Mouse (Mus musculus) forebrain, embryonic 11.5 days (tissue): ENCODE results near the gene Smc3. TPM values are rescaled to one million over a fixed set of nuclear protein-coding genes. Genes with fewer than 3 reads are reported as not detected.

ENCODE experiments used
- ATAC-seq: fragments of 200-750 bp; cut with Nextera tagmentation; replicated peaks from 2 replicates; pipeline ENCODE4 v1.8.0; 2017; ENCODE audit warnings: moderate TSS enrichment; ENCODE audit not compliant: low FRiP score
- DNase-seq: peaks from one replicate; pipeline ENCODE4 v3.0.0-alpha.2; 2017; ENCODE audit warnings: low spot score
- H3K27ac ChIP-seq: fragments of 300-500 bp; sonication (generic); 2 replicates; pipeline ENCODE4 v1.5.1; 2014; ENCODE audit warnings: low read depth, low read length
- H3K27me3 ChIP-seq: fragments of 300-500 bp; sonication (generic); 2 replicates; pipeline ENCODE4 v1.6.1; 2014; ENCODE audit warnings: mild to moderate bottlenecking, low read length, mixed read lengths; ENCODE audit not compliant: control insufficient read depth, insufficient read depth
- H3K36me3 ChIP-seq: fragments of 300-500 bp; sonication (generic); 2 replicates; pipeline ENCODE4 v1.6.1; 2014; ENCODE audit warnings: mild to moderate bottlenecking, low read length, moderate library complexity, mixed read lengths; ENCODE audit not compliant: control insufficient read depth, insufficient read depth
- H3K4me1 ChIP-seq: fragments of 300-500 bp; sonication (generic); replicated peaks from 2 replicates; pipeline ENCODE4 v1.6.1; 2014; ENCODE audit warnings: low read length, mixed read lengths; ENCODE audit not compliant: control insufficient read depth, insufficient read depth
- H3K4me2 ChIP-seq: fragments of 300-500 bp; sonication (generic); 2 replicates; pipeline ENCODE4 v1.6.1; 2014; ENCODE audit warnings: low read depth, mild to moderate bottlenecking, low read length, moderate library complexity, mixed read lengths; ENCODE audit not compliant: severe bottlenecking
- H3K4me3 ChIP-seq: fragments of 300-500 bp; sonication (generic); 2 replicates; pipeline ENCODE4 v1.5.1; 2014; ENCODE audit warnings: low read depth, low read length
- H3K9ac ChIP-seq: fragments of 300-500 bp; sonication (generic); 2 replicates; pipeline ENCODE4 v1.6.1; 2014; ENCODE audit warnings: low read length
- H3K9me3 ChIP-seq: fragments of 300-500 bp; sonication (generic); 2 replicates; pipeline ENCODE4 v1.6.1; 2016; ENCODE audit warnings: low read length, mixed read lengths; ENCODE audit not compliant: control insufficient read depth
- WGBS: fragments of 180-500 bp; shearing (Covaris S2); extraction: QIAGEN DNeasy Blood & Tissue Kit; methylation state at CpG from one replicate; pipeline ENCODE4 v1.1.7; 2014; 5-methylcytosine and 5-hydroxymethylcytosine counted together
- polyA plus RNA-seq: library from polyadenylated mRNA; unstranded; fragments of >200 nt; fragmentation: Nextera tagmentation; extraction: Ambion mirVana; gene quantifications from 2 replicates; pipeline ENCODE4 v1.2.1, GENCODE M21; 2014

Gene Smc3
- polyA plus RNA-seq, 1 experiment from 2014 or later = 101 TPM

- Histone ChIP-seq H3K4me3 (no peak overlapping the region), H3K4me2 (no peak overlapping the region)
- 84% methylated on average over 7 of the region's 7 CpGs for WGBS
Observed at GRCm38 (mm10) chr19:53668821-53669220, 68.6 kb downstream of the Smc3 start.

DNA sequence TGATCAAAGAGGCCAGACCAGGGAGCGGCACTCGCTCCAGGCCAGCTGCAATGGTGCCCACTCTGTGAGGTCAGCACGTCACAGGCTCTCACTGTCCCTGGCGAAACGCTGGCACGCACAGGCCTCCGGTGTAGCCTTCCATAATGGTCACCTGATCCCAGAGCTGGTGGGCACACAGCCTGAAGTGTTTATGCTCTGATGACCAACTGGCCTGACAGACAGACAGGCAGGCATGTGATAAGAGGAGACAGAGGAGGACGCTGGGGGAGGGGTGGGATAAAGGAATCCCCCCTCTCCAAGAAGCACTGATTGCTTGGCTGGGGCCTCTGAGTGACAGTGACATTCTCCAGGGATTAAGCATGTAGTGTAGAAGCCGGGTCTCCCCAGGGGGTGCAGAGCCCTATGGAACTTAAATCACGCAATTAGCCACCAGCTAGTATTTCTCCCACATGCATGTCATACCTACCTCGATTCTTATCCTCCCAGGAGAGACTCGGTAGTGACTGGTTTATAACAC, 70.5 kb downstream of the Smc3 start:
- DNase-seq (no peak), ATAC-seq (no peak)
- Histone ChIP-seq H3K4me3 (no peak overlapping the region), H3K4me1 (peaks cover 5% of the 10 kb centered on the region; the same call in 1 of the 2 replicates), H3K36me3 (no peaks in the 10 kb centered on the region), H3K9ac (no peak overlapping the region), H3K9me3 (no peaks in the 10 kb centered on the region), H3K27me3 (peaks cover 22% of the 10 kb centered on the region), H3K4me2 (no peak overlapping the region), H3K27ac (no peak overlapping the region)
- 27% methylated on average over 12 of the region's 12 CpGs for WGBS

More at GRCm38 (mm10) chr19:53668821-53669220, 68.6 kb downstream of the Smc3 start:
- Histone ChIP-seq H3K9me3 (no peaks in the 10 kb centered on the region), H3K4me1 (peaks cover 5% of the 10 kb centered on the region; the same call in 1 of the 2 replicates), H3K36me3 (no peaks in the 10 kb centered on the region), H3K9ac (no peak overlapping the region), H3K27me3 (peaks cover 4% of the 10 kb centered on the region), H3K27ac (no peak overlapping the region)
- ATAC-seq (no peak), DNase-seq (no peak)

GRCm38 (mm10) chr19:53671432-53671831, 71.2 kb downstream of the Smc3 start:
- peaks cover 7% of the 10 kb centered on the region; the same call in 1 of the 2 replicates for H3K4me1 ChIP-seq
- H3K9me3 ChIP-seq = no peaks in the 10 kb centered on the region
- ATAC-seq (no peak), DNase-seq (no peak)
- 48% methylated on average over 3 of the region's 3 CpGs for WGBS
- H3K36me3 ChIP-seq = no peaks in the 10 kb centered on the region
- no peak overlapping the region for H3K4me3 ChIP-seq
- H3K27ac ChIP-seq = no peak overlapping the region
- H3K4me2 ChIP-seq = no peak overlapping the region
- H3K9ac ChIP-seq = no peak overlapping the region
- H3K27me3 ChIP-seq = peaks cover 29% of the 10 kb centered on the region

- H3K9ac ChIP-seq = no peak overlapping the region
- H3K4me2 ChIP-seq = no peak overlapping the region
- no peak for ATAC-seq
- peaks cover 10% of the 10 kb centered on the region; the same call in 1 of the 2 replicates for H3K4me1 ChIP-seq
- H3K9me3 ChIP-seq = no peaks in the 10 kb centered on the region
- no peaks in the 10 kb centered on the region for H3K36me3 ChIP-seq
- peaks cover 48% of the 10 kb centered on the region for H3K27me3 ChIP-seq
- H3K27ac ChIP-seq = no peak overlapping the region
- H3K4me3 ChIP-seq = no peak overlapping the region
- WGBS = 31% methylated on average over 9 of the region's 9 CpGs
- DNase-seq = no peak
Observed at GRCm38 (mm10) chr19:53674131-53674925, 74.1 kb downstream of the Smc3 start.

DNA sequence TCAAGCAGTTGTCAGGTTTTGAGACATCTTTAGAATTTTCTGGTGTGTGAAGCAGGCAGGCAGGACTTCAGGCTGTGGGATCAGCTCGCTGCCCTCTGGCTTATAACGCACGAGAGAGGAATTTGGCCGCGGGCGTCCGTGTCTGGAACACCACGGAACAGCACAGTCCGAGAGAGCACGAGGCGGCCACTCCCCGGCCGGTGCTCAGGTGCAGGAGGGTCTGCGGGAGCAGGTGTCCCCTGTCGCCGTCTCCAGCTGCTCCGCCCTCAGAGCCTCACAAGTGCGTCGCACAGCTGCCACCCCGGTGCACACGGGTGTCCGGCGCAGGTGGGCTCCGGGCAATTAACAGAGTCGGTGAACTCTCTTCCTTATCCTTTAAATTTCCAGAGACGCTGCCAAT, 76.0 kb downstream of the Smc3 start:
- H3K36me3 ChIP-seq = no peaks in the 10 kb centered on the region
- no peaks in the 10 kb centered on the region for H3K9me3 ChIP-seq
- H3K27me3 ChIP-seq = peaks cover 52% of the 10 kb centered on the region
- H3K4me2 ChIP-seq = peak overlapping the region; percentile 99
- 1% methylated on average over 26 of the region's 26 CpGs for WGBS
- H3K9ac ChIP-seq = no peak overlapping the region; the same call in 1 of the 2 replicates
- DNase-seq (peak; percentile 69), ATAC-seq (peak; percentile 47; the same call in 1 of the 2 replicates)
- no peak overlapping the region for H3K27ac ChIP-seq
- H3K4me1 ChIP-seq = peaks cover 6% of the 10 kb centered on the region; the same call in 1 of the 2 replicates
- H3K4me3 ChIP-seq = peak overlapping the region; percentile 61

DNA sequence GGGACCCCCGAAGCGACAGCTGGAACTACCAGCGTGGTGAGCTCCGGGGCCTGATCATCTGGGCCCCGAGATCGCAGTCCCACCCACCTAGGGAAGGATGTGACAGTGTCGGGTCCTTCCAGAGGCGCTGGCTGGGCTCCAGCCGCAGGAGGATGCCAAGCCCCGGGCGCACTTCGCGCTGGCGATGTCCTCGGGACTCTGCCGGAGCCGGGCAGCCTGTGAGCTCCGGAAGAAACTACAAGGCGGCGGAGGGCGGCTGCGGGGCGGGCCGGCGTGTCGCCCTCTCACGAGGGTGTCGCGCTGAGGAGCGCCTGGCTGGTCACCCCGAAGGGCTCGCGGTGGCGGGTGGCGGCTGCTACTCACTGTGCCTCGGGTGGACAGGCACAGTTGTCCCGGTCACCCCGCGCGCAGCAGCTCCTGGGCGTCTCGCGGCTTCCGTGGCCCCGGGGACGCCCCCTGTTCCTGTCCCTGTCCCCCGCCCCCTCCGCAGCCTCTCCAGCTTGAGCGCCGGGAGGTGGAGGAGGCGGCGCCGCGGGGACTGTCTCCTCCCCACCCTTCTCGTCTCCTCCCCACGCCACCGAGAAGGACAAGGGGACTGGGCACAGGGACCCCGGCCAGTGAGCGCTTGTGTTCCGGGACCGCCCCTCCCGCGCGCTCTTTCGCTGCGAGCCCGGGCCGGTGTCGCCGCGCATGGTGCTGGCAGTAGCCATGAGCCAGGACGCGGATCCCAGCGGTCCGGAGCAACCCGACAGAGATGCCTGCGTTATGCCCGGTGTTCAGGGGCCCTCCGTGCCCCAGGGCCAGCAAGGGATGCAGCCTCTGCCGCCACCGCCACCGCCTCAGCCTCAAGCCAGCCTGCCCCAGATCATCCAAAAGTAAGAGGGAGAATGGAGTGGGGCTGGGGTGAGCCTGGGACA, 76.8 kb downstream of the Smc3 start, which contains the start of gene Rbm20:
Gene Rbm20 (plus strand): TSS at position 589 of the 917 bp plus-strand sequence.
- peak within 1 kb of the TSS; percentile 99 for H3K4me2 ChIP-seq
- ATAC-seq = peak; percentile 69
- WGBS = under 1% methylated on average over 82 of the region's 82 CpGs
- no peaks in the 10 kb centered on the region for H3K36me3 ChIP-seq
- H3K27ac ChIP-seq = no peak within 1 kb of the TSS
- peak within 1 kb of the TSS; percentile 61 for H3K4me3 ChIP-seq
- no peaks in the 10 kb centered on the region for H3K9me3 ChIP-seq
- H3K27me3 ChIP-seq = peaks cover 52% of the 10 kb centered on the region
- peaks cover 5% of the 10 kb centered on the region; the same call in 1 of the 2 replicates for H3K4me1 ChIP-seq
- DNase-seq = peak; percentile 79
- peak within 1 kb of the TSS; percentile 45 for H3K9ac ChIP-seq

DNA sequence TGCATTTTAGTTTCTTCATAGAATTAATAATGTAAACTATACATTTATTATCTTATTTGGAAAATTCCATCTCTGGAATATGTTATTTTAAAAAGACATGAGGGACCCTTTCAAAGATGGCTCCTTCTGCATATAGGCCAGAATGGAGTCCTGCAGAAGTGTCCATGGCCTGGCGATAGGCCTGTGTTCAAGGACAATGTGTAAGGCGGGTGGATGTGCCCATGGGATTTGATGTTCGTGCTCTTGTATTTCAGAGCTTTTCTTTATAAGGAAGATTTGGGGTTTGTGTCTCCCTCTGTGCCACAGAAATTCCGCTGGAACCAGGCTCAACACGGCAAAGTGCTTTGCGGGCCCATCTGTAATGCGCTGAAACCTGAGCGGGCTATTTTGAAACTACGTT, 79.0 kb downstream of the Smc3 start:
- H3K27me3 ChIP-seq = peaks cover 44% of the 10 kb centered on the region
- no peak overlapping the region for H3K4me2 ChIP-seq
- ATAC-seq = no peak
- WGBS = 96% methylated on average over 9 of the region's 9 CpGs
- H3K9ac ChIP-seq = no peak overlapping the region
- peaks cover 5% of the 10 kb centered on the region; the same call in 1 of the 2 replicates for H3K4me1 ChIP-seq
- no peak for DNase-seq
- H3K4me3 ChIP-seq = no peak overlapping the region
- H3K27ac ChIP-seq = no peak overlapping the region
- H3K9me3 ChIP-seq = no peaks in the 10 kb centered on the region
- H3K36me3 ChIP-seq = no peaks in the 10 kb centered on the region

DNA sequence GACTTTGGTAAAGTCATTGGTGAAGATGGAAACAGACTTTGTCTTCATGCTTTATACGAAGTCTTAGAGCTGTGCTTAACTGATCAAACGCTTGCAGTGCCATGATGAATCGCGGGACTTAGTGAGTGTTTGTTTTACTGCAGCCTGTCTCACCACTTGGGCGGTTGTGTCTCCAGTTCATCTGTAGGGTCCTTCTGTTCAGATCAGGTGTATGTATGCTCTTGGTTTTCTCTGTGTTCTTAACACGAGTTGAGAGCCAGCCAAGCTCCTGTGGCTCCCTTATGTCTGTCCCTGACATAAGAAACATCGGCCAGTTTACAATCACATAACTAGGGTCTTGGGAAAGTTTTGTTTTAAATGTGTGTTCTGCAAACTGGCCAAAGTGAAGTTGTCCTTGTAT, 79.8 kb downstream of the Smc3 start:
- Histone ChIP-seq H3K9ac (no peak overlapping the region), H3K36me3 (no peaks in the 10 kb centered on the region), H3K4me1 (peaks cover 5% of the 10 kb centered on the region; the same call in 1 of the 2 replicates), H3K27me3 (peaks cover 36% of the 10 kb centered on the region), H3K4me3 (no peak overlapping the region), H3K9me3 (no peaks in the 10 kb centered on the region), H3K4me2 (no peak overlapping the region), H3K27ac (no peak overlapping the region)
- no peak for ATAC-seq
- no peak for DNase-seq
- WGBS = 89% methylated on average over 7 of the region's 7 CpGs
